Mouse (Mus musculus) inflammation-experienced regulatory T-cells, adult 6 months (primary cell): ENCODE measurements around the gene Map2k7. TPM values are rescaled to one million over a fixed set of nuclear protein-coding genes. Genes with fewer than 3 reads are reported as not detected.

Source experiments
- ATAC-seq: one replicate; pipeline ENCODE4 v1.8.0; 2017
- polyA plus RNA-seq, 3 experiments: library from polyadenylated mRNA; unstranded; fragments of 100-300 nt; shearing (Covaris generic); gene quantifications; one replicate each; pipeline ENCODE4 v1.2.1; 2017

The Map2k7 gene
- polyA plus RNA-seq, result 10 to 100 TPM; 17.2 to 33.1 (median 20.0) TPM

- peak; percentile 84 for ATAC-seq
Measured at GRCm38 (mm10) chr8:4238434-4239192, at the start of gene Map2k7, which contains the start of gene Gm49320. Gene Map2k7 (plus strand): TSS chr8:4238740. Gene Gm49320 (plus strand): TSS chr8:4238865.

- ATAC-seq, result no peak
Measured at GRCm38 (mm10) chr8:4189031-4189722, 49.4 kb upstream of the Map2k7 start.

- no peak for ATAC-seq
Measured at GRCm38 (mm10) chr8:4192305-4192704, 46.2 kb upstream of the Map2k7 start.

GRCm38 (mm10) chr8:4192807-4193587 lies 45.5 kb upstream of the Map2k7 start:
- ATAC-seq, result peak; percentile 91

- no peak for ATAC-seq
Measured at GRCm38 (mm10) chr8:4193588-4193894, 45.0 kb upstream of the Map2k7 start.

GRCm38 (mm10) chr8:4201321-4201720 lies 37.2 kb upstream of the Map2k7 start:
- ATAC-seq, result no peak

DNA sequence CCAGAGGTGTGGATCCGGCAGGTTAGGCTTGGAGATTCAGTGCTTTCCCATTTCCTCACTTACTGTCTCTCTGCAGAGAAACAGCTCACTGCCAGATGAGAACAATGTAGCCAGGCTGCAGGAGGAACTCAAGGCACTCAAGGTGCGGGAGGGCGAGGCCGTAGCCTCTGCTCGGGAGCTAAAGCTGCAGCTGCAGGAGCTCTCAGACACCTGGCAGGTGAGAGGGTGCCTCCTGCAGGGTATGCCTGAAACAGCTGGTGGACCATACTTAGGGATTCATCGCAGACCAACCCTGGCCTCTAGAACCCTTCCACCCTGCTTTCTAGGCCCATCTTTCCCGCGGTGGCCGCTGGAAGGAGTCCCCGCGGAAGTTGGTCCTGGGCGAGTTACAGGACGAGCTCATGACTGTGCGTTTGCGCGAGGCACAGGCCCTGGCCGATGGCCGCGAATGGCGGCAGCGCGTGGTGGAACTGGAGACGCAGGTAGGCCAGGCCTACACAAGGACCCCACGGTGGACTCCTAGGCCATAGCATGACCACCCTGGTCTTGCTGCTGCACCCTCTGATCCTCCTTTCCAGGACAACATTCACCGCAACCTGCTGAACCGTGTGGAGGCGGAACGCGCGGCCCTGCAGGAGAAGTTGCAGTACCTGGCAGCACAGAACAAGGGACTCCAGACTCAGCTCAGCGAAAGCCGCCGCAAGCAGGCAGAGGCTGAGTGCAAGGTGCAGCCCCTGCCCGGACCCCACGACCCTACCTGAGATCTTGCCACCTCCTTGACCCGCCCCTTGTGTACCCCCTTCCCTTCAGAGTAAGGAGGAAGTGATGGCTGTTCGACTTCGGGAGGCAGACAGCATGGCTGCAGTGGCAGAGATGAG lies 33.1 kb upstream of the Map2k7 start:
- ATAC-seq, result no peak

GRCm38 (mm10) chr8:4206182-4207015 lies 32.1 kb upstream of the Map2k7 start:
- ATAC-seq, result no peak

DNA sequence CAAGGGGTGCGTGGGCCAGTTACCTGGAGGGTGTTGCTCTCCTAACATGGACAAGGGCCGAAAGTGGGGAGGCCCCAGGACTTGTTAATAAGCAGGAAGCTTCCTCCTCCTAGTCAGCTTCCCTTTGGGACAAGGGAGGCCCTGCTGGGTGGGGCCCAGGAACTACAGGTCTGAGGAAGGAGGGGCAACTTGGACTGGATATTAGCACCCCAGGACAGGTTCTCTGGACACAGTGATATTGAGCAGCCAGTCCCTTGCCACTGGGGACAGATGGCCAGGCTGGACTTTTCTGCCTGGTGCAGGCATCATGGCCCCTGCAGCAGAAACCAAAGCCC lies 31.6 kb upstream of the Map2k7 start:
- no peak for ATAC-seq

DNA sequence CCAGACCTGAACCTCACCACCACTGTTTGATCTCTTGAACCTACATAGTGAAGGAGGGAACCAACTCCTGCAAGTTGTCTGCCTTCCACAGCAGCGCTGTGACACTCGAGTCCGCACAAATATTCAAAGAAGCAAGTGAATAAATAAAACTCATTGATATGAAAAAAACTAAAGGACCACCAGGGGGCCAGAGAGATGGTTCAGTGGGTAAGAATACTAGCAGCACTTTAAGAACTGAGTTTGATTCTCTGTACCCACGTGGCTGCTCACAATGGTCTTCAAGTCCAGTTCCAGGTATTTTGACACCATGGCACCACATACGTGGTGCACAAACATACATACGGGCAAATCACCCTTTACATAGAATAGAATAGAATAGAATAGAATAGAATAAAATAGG lies 27.4 kb upstream of the Map2k7 start:
- no peak for ATAC-seq

DNA sequence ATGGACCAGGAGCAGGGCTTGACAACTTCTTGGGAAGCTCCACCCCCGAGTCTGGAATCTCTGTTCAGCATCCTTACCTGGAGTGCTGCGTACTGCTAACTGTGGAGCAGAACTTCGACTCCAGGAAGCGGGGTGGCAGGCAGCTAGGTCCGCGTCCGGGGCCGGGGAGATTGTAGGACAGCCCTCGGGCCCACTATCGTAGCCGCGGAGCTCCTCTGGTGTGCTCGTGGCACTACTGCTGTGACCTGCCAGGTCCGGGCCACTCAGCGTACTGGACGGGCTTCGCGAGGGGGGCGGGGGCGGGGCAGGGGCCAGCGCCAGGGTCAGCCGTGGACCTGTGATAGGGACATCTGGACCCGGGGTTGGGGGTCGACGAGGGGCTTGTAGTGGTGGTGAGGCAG lies 25.7 kb upstream of the Map2k7 start:
- peak; percentile 8 for ATAC-seq

DNA sequence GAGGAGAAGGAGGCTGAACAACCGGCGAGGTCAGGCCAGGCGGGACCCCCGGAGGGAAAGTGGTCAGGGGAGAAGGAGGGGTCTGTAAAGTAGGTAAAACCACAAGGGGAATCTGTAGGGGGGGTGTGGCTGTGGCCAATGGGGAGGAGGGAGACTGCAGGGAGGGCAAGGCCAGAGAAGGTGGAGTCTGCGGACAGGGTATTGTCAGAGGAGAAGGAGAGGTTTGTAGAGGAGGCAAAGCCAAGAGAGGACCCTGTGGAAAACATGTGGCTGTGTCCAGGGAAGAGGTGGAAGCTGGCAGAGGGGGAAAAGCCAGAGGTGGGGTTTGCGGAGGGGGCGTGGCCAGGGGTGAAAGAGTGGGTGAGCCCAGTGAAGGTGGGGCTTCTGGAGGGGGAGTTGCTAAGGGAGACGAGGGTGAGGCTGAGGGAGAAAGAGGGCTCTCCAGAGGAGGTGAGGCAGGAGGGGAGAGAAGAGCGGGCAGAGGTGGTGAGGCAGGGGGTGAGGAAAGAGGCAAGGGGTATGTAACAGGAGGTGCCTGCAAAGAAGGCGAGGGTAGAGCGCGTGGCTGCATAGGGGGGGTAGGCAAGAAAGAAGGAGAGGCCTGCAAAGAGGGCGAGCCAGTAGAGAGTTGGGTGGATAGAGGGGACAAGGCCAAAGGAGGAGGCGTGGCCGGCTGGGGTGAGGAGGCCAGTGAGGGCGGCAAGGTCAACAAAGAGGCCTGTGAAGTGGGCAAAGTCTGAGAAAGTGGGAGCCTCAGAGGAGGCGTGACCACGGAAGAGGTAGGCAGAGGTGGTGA lies 25.1 kb upstream of the Map2k7 start:
- ATAC-seq, result peak; percentile 34

GRCm38 (mm10) chr8:4214006-4214980 lies 24.2 kb upstream of the Map2k7 start:
- peak; percentile 75 for ATAC-seq

DNA sequence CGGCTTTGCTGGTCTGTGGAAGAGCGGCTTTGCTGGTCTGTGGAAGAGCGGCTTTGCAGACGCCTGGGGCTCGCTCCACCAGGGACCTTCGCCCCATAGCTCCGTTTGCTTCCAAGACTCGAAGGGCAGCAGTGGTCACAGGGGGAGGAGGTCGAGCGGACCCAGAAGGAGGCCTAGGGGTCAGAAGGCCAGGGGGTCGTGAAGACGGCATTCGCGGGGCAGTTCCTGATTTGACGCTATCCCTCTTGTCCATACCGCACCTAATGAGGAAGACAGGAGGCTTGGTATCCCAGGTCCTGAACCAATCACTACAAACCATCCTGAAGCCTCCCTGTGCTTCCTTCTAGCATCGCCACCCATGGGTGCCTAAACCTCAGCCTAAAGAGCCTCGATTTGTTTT lies 22.2 kb upstream of the Map2k7 start:
- no peak for ATAC-seq

- no peak for ATAC-seq
Measured at GRCm38 (mm10) chr8:4216791-4217621, 21.5 kb upstream of the Map2k7 start, which contains the start of gene Prr36. Gene Prr36 (minus strand): TSS chr8:4217459.

DNA sequence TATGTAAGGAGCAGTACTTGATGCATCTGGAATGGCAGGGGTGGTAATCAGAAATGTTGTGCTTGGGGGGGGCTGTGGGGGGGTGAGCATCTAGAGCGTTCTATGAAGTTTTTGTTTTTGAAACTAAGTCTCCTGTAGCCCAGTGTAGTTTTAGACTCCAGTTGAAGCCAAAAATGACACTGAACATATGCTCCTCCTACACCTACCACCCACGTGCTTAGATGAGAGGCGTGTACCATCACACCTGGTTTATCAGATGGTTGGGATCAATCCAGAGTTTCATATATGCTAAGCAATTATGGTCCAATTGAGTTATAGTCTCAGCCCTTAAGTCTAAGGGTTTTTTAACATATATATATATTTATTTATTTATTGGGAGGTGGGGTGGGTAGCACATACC lies 18.9 kb upstream of the Map2k7 start:
- no peak for ATAC-seq

- ATAC-seq, result no peak
Measured at GRCm38 (mm10) chr8:4222059-4222458, 16.5 kb upstream of the Map2k7 start.

GRCm38 (mm10) chr8:4226323-4226722 lies 12.2 kb upstream of the Map2k7 start:
- no peak for ATAC-seq
